Mouse (Mus musculus): ENCODE measurements around the gene Naa38.

Naa38 gene

GRCm38 (mm10) chr11:69373223-69373965 is 21.9 kb upstream of the Naa38 start:
- in situ Hi-C loops (cut with MboI, MseI), result no loop called here

- in situ Hi-C loops (cut with MboI, MseI), result no loop called here
Measured at GRCm38 (mm10) chr11:69375646-69376045, 19.6 kb upstream of the Naa38 start.

GRCm38 (mm10) chr11:69377766-69378165 is 17.5 kb upstream of the Naa38 start:
- in situ Hi-C loops (cut with MboI, MseI), result no loop called here

GRCm38 (mm10) chr11:69379600-69379999 is 15.7 kb upstream of the Naa38 start:
- in situ Hi-C loops (cut with MboI, MseI), result no loop called here

- in situ Hi-C loops (cut with MboI, MseI), result loop anchor here in 1 of 2 experiments (5.0 kb wide), 2 partner anchors 124 to 199 kb away; no protein-coding TSS in a partner anchor
Measured at GRCm38 (mm10) chr11:69381356-69381755, 13.9 kb upstream of the Naa38 start.

- in situ Hi-C loops (cut with MboI, MseI), result loop anchor here in 1 of 2 experiments (5.0 kb wide), 2 partner anchors 125 to 200 kb away; no protein-coding TSS in a partner anchor
Measured at GRCm38 (mm10) chr11:69382478-69383105, 12.7 kb upstream of the Naa38 start.

GRCm38 (mm10) chr11:69384979-69385378 is 10.3 kb upstream of the Naa38 start:
- in situ Hi-C loops (cut with MboI, MseI), result loop anchor here (5.0 kb wide), 2 partner anchors 128 to 203 kb away; no protein-coding TSS in a partner anchor

GRCm38 (mm10) chr11:69386758-69387157 is 8.5 kb upstream of the Naa38 start:
- in situ Hi-C loops (cut with MboI, MseI), result loop anchor here in 1 of 2 experiments (5.0 kb wide), 1 partner anchor 129 kb away; no protein-coding TSS in a partner anchor

- in situ Hi-C loops (cut with MboI, MseI), result loop anchor here in 1 of 2 experiments (5.0 kb wide), 1 partner anchor 131 kb away; no protein-coding TSS in a partner anchor
Measured at GRCm38 (mm10) chr11:69388680-69389079, 6.6 kb upstream of the Naa38 start.

- in situ Hi-C loops (cut with MboI, MseI), result loop anchor here in 1 of 2 experiments (5.0 kb wide), 1 partner anchor 132 kb away; no protein-coding TSS in a partner anchor
Measured at GRCm38 (mm10) chr11:69389531-69390399, 5.5 kb upstream of the Naa38 start.

GRCm38 (mm10) chr11:69390400-69391034 is 4.8 kb upstream of the Naa38 start:
- in situ Hi-C loops (cut with MboI, MseI), result no loop called here

- in situ Hi-C loops (cut with MboI, MseI), result loop anchor here in 1 of 2 experiments (5.0 kb wide), 1 partner anchor 38 kb away; no protein-coding TSS in a partner anchor
Measured at GRCm38 (mm10) chr11:69394591-69395167, 608 bp upstream of the Naa38 start.

- in situ Hi-C loops (cut with MboI, MseI), result loop anchor here in 1 of 2 experiments (5.0 kb wide), 1 partner anchor 36 kb away; no protein-coding TSS in a partner anchor
Measured at GRCm38 (mm10) chr11:69395634-69396373, 517 bp downstream of the Naa38 start.

GRCm38 (mm10) chr11:69396772-69397171 is 1.5 kb downstream of the Naa38 start:
- in situ Hi-C loops (cut with MboI, MseI), result loop anchor here in 1 of 2 experiments (5.0 kb wide), 1 partner anchor 36 kb away; no protein-coding TSS in a partner anchor

- in situ Hi-C loops (cut with MboI, MseI), result loop anchor here in 1 of 2 experiments (5.0 kb wide), 1 partner anchor 35 kb away; no protein-coding TSS in a partner anchor
Measured at GRCm38 (mm10) chr11:69397581-69398057, 2.3 kb downstream of the Naa38 start.

GRCm38 (mm10) chr11:69398059-69398458 is 2.8 kb downstream of the Naa38 start, which contains the start of gene Tmem88:
Tmem88 (minus strand) TSS chr11:69398234.
- in situ Hi-C loops (cut with MboI, MseI), result loop anchor here in 1 of 2 experiments (5.0 kb wide), 1 partner anchor 34 kb away; no protein-coding TSS in a partner anchor

GRCm38 (mm10) chr11:69398486-69399200 is 3.4 kb downstream of the Naa38 start:
- in situ Hi-C loops (cut with MboI, MseI), result loop anchor here in 1 of 2 experiments (5.0 kb wide), 1 partner anchor 34 kb away; no protein-coding TSS in a partner anchor
